Mouse (Mus musculus): ENCODE data around the gene Pepd. TPM values are rescaled to one million over a fixed set of nuclear protein-coding genes. Genes with fewer than 3 reads are reported as not detected.

The Pepd gene
- total and polyA plus RNA-seq, 2 experiments from 2014 or later = 60.0 to 64.5 TPM

DNA sequence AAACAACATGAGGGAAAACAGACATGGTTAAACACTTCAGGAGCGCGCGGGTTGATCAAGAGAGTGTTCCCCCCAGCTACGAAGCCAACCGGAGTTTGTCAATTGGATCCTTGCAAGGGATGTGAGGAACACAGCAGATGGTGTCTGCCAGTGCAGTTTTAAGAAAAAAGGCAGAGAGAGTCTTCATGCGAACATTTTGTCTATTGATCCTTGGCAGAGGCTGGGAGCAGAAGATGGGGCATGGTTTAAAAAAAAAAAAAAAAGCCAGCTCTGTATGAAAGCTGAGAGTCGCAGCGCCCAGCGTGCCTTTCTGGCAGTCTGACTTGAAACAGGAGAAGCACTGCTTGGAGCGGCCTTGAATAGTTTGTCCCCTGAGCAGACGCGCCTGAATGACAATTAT, 23.3 kb upstream of the Pepd start:
- Histone ChIP-seq H3K4me2 (ENCODE audit: low read depth, low read length) (no peak overlapping the region), H3K36me3 (ENCODE audit: insufficient read depth, low read length) (no peaks in the 10 kb centered on the region), H3K27me3 (ENCODE audit: insufficient read depth, low read length) (no peaks in the 10 kb centered on the region), H3K9ac (replicated peaks; ENCODE audit: low read length) (no peak overlapping the region), H3K4me3 (ENCODE audit: low read length) (no peak overlapping the region), H3K9me3 (ENCODE audit: low read length) (no peaks in the 10 kb centered on the region), H3K4me1 (ENCODE audit: insufficient read depth, low read length) (no peaks in the 10 kb centered on the region), H3K27ac (no peak overlapping the region)
- TF ChIP-seq CTCF (IDR thresholded peaks at IDR 0.05; ENCODE audit: low read depth) = no peak
- DNase-seq (ENCODE audit: low spot score) (peak; percentile 27), ATAC-seq (no peak)
- 34% methylated on average over 12 of the region's 12 CpGs for WGBS

DNA sequence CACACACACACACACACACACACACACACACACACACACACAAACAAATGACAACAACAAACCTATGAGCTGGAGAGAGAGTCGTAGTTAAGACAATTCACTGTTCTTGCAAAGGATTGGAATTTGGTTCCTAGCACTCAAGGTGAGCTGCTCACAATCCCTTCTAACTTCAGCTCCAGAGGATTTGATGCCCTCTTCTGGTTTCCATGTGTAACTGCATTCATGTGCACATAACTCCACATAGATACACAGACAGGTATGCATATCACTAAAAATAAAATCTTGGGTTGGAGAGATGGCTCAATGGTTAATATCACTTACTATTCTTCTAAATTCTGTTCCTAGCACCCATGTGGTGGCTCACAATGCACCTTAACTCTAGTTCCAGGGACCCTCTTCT, 19.3 kb upstream of the Pepd start:
- H3K9ac ChIP-seq (replicated peaks; ENCODE audit: low read length) = no peak overlapping the region
- H3K27ac ChIP-seq = no peak overlapping the region
- DNase-seq (ENCODE audit: low spot score) = no peak
- ATAC-seq = no peak
- H3K4me2 ChIP-seq (ENCODE audit: low read depth, low read length) = no peak overlapping the region
- no peak overlapping the region for H3K4me3 ChIP-seq (ENCODE audit: low read length)
- H3K36me3 ChIP-seq (ENCODE audit: insufficient read depth, low read length) = no peaks in the 10 kb centered on the region
- TF ChIP-seq CTCF (IDR thresholded peaks at IDR 0.05; ENCODE audit: low read depth) = 0 out of 2 replicates have a peak, but pooled peaks have one; percentile 10
- H3K9me3 ChIP-seq (ENCODE audit: low read length) = no peaks in the 10 kb centered on the region
- WGBS = 100% methylated on average over 1 of the region's 1 CpGs
- H3K4me1 ChIP-seq (ENCODE audit: insufficient read depth, low read length) = 0 out of 2 replicates have a peak, but pooled peaks cover 8% of the 10 kb centered on the region
- H3K27me3 ChIP-seq (ENCODE audit: insufficient read depth, low read length) = no peaks in the 10 kb centered on the region

DNA sequence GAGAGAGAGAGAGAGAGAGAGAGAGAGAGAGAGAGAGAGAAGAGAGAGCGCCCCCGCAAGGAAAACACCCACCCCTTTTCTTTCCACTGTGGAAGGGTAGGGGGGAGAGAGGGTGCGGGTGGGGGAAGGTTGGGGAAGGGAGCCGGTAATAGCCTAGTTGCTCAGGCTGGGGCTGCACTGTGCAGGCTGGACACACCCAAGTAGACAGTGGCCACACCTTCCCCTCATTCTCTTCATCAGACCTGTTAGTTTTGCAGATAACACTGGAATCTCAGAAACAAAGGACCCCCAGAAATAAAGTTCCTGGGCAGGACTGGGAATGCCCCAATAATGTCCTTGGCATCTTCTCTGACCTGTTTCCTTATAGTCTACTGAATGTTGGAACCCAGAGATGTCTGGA, 15.7 kb upstream of the Pepd start:
- ATAC-seq = 0 out of 2 replicates have a peak, but pooled peaks have one; percentile 4

DNA sequence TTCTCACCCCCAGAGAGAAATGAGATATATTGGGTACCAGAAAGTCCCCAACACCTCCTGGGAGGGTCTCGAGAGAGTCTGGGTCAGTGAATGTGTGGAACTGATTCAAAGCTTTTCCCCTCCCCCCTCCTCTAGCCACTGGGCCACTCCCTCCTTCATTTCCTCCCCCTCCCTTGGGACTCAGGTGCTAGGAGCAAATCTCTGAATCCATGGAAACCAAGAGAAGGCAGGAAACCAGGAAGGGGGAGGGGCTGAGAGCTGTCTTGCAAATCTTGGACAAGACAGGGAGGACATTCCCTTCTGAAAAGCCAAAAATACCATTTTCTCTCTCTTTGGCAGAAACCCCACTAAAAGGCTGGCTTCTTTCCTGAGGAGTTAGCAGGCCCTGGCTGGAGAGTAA, 15.1 kb upstream of the Pepd start:
- no peak overlapping the region for H3K4me2 ChIP-seq (ENCODE audit: low read depth, low read length)
- no peaks in the 10 kb centered on the region for H3K27me3 ChIP-seq (ENCODE audit: insufficient read depth, low read length)
- H3K4me1 ChIP-seq (ENCODE audit: insufficient read depth, low read length) = 0 out of 2 replicates have a peak, but pooled peaks cover 8% of the 10 kb centered on the region
- no peak overlapping the region for H3K4me3 ChIP-seq (ENCODE audit: low read length)
- H3K27ac ChIP-seq = no peak overlapping the region
- no peak overlapping the region for H3K9ac ChIP-seq (replicated peaks; ENCODE audit: low read length)
- 19% methylated on average over 1 of the region's 1 CpGs for WGBS
- ATAC-seq (peak; percentile 47; the same call in 1 of the 2 replicates), DNase-seq (ENCODE audit: low spot score) (peak; percentile 68)
- no peaks in the 10 kb centered on the region for H3K36me3 ChIP-seq (ENCODE audit: insufficient read depth, low read length)
- no peaks in the 10 kb centered on the region for H3K9me3 ChIP-seq (ENCODE audit: low read length)
- TF ChIP-seq CTCF (IDR thresholded peaks at IDR 0.05; ENCODE audit: low read depth) = no peak

More for the DNA sequence above, 15.7 kb upstream of the Pepd start:
- Histone ChIP-seq H3K9me3 (ENCODE audit: low read length) (no peaks in the 10 kb centered on the region), H3K4me1 (ENCODE audit: insufficient read depth, low read length) (0 out of 2 replicates have a peak, but pooled peaks cover 8% of the 10 kb centered on the region), H3K9ac (replicated peaks; ENCODE audit: low read length) (no peak overlapping the region), H3K27ac (no peak overlapping the region), H3K4me2 (ENCODE audit: low read depth, low read length) (no peak overlapping the region), H3K4me3 (ENCODE audit: low read length) (no peak overlapping the region), H3K36me3 (ENCODE audit: insufficient read depth, low read length) (no peaks in the 10 kb centered on the region), H3K27me3 (ENCODE audit: insufficient read depth, low read length) (no peaks in the 10 kb centered on the region)
- TF ChIP-seq CTCF (IDR thresholded peaks at IDR 0.05; ENCODE audit: low read depth) = no peak
- DNase-seq (ENCODE audit: low spot score) = no peak
- 68% methylated on average over 3 of the region's 4 CpGs for WGBS

DNA sequence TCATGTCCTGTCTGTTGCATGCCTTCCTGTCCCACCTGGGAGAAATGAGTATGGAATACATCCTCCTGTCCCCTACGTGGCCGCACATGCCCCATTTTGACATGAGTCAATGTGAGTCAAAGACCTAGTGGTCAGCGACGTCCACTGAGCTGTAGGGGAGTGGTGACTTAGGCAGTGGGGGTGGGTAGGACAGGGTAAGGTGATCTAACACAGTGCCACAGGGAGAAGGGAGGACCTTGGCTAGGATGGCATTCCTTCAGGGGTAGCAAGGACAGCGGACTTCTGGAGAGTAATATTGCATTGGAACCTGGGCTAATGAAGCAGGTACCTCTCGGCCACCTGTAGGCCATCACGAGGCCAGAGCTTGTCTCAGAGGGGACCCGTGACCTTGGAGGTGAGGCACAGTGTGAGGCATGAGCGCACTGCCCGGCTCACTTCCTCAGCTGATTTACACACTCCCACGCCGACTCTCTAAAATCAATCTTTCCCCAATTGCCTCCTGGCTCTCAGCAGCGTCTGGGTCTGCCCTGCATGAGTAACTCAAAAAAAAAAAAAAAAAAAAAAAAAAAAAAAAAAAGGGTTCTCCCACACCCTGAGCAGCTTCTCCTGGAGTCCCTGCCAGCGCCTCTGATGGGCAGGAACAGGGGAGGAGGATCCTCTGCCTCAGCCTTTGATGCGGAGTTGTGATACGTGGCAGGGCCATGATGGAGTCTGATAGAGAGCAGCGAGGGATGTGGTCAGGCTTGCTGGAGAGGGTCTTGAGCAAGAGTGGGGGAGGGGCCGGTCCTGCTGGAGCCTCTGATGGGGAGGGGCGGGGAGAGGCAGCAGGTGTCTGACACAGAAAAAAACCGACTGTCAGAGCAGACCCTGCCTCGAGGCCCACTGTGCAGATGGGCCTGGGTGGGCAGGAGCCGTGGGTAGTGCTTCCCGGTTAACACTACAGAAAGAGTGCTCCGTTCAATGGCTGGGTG, 1.8 kb upstream of the Pepd start:
- TF ChIP-seq CTCF (IDR thresholded peaks at IDR 0.05; ENCODE audit: low read depth) = no peak
- Histone ChIP-seq H3K4me1 (ENCODE audit: insufficient read depth, low read length) (0 out of 2 replicates have a peak, but pooled peaks cover 6% of the 10 kb centered on the region), H3K4me3 (ENCODE audit: low read length) (no peak overlapping the region), H3K36me3 (ENCODE audit: insufficient read depth, low read length) (no peaks in the 10 kb centered on the region), H3K9ac (replicated peaks; ENCODE audit: low read length) (no peak overlapping the region), H3K27ac (no peak overlapping the region), H3K4me2 (ENCODE audit: low read depth, low read length) (no peak overlapping the region), H3K27me3 (ENCODE audit: insufficient read depth, low read length) (no peaks in the 10 kb centered on the region), H3K9me3 (ENCODE audit: low read length) (no peaks in the 10 kb centered on the region)
- DNase-seq (ENCODE audit: low spot score) (peak; percentile 33), ATAC-seq (0 out of 2 replicates have a peak, but pooled peaks have one; percentile 25)
- WGBS = 34% methylated on average over 24 of the region's 24 CpGs

DNA sequence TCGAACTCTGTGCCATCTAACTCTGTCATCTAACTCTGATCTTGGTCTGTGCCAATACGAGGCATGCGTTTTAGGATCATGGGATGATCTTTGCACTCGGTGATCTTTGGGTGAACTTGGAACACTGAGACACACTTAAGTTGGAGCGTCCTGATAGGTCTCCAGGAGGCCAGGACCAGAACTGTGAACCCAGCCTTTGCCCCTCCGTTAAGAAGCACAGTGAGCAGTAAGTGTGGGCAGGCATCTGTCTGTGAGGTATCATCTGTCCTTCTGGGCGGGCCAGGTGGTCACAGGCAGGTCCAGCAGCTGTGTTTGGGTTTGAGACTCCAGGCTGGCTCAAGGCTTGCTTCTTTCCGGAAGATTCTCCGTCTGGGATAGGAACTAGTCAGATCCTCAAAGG, 1.8 kb downstream of the Pepd start:
- H3K4me1 ChIP-seq (ENCODE audit: insufficient read depth, low read length) = 0 out of 2 replicates have a peak, but pooled peaks cover 6% of the 10 kb centered on the region
- H3K27me3 ChIP-seq (ENCODE audit: insufficient read depth, low read length) = no peaks in the 10 kb centered on the region
- TF ChIP-seq CTCF (IDR thresholded peaks at IDR 0.05; ENCODE audit: low read depth) = no peak
- DNase-seq (ENCODE audit: low spot score) (no peak), ATAC-seq (no peak)
- WGBS = 95% methylated on average over 9 of the region's 9 CpGs
- no peak overlapping the region for H3K27ac ChIP-seq
- H3K36me3 ChIP-seq (ENCODE audit: insufficient read depth, low read length) = no peaks in the 10 kb centered on the region
- no peak overlapping the region for H3K4me3 ChIP-seq (ENCODE audit: low read length)
- no peak overlapping the region for H3K4me2 ChIP-seq (ENCODE audit: low read depth, low read length)
- H3K9me3 ChIP-seq (ENCODE audit: low read length) = no peaks in the 10 kb centered on the region
- no peak overlapping the region for H3K9ac ChIP-seq (replicated peaks; ENCODE audit: low read length)
